Mouse (Mus musculus) myocyte (in vitro differentiated cells): ENCODE measurements at regions not wholly inside any gene's neighbourhood (a gene's known extent, or its start where the extent isn't known, plus 50 kb on each side); places are given as distances from the start of the nearest gene placed in this dataset.
"Not testable (repeated sequence)": the region's sequence is repeated elsewhere in the genome, so short reads cannot be mapped to it uniquely, and the experiment has no call there.

Experiments
- H3K27me3 ChIP-seq: one replicate; pipeline ENCODE4 v1.6.1; 2011; ENCODE audit not compliant: control insufficient read depth, insufficient read depth, insufficient read length
- H3K36me3 ChIP-seq: one replicate; pipeline ENCODE4 v1.6.1; 2011; ENCODE audit not compliant: control insufficient read depth, insufficient read depth
- H3K4me2 ChIP-seq: one replicate; pipeline ENCODE4 v1.6.1; 2011; ENCODE audit warnings: low read depth, control low read depth
- H3K4me3 ChIP-seq: one replicate; pipeline ENCODE4 v1.5.1; 2011; ENCODE audit warnings: mild to moderate bottlenecking, control low read depth, moderate library complexity
- H3K79me2 ChIP-seq: one replicate; pipeline ENCODE4 v1.6.1; 2011; ENCODE audit not compliant: control insufficient read depth, insufficient read depth
- H3ac ChIP-seq: one replicate; pipeline ENCODE4 v1.6.1; 2011; ENCODE audit not compliant: control insufficient read depth, insufficient read length
- CEBPB ChIP-seq: IDR thresholded peaks from 2 replicates; pipeline ENCODE4 v1.6.1; 2011; ENCODE audit warnings: mild to moderate bottlenecking, moderate library complexity; ENCODE audit not compliant: poor library complexity, insufficient read depth, severe bottlenecking
- E2F4 ChIP-seq: IDR thresholded peaks from one replicate; pipeline ENCODE4 v1.6.1; 2011; ENCODE audit warnings: mild to moderate bottlenecking, control low read depth, moderate library complexity; ENCODE audit not compliant: insufficient read depth
- MAX ChIP-seq: IDR thresholded peaks from one replicate; pipeline ENCODE4 v1.6.1; 2011; ENCODE audit warnings: low read depth, mild to moderate bottlenecking, control low read depth
- MYOD1 ChIP-seq, 3 experiments: IDR thresholded peaks; one replicate each; pipeline ENCODE4 v1.6.1; 2011; ENCODE audit warnings: control low read depth in 2 of 3, low read depth in 2 of 3, mild to moderate bottlenecking in 2 of 3, moderate library complexity in 1 of 3; ENCODE audit not compliant: insufficient read length in 2 of 3, control insufficient read depth in 1 of 3
- MYOG ChIP-seq, 3 experiments: IDR thresholded peaks; one replicate each; pipeline ENCODE4 v1.6.1; 2011; ENCODE audit warnings: control low read depth in 2 of 3, low read depth in 2 of 3, mild to moderate bottlenecking in 2 of 3; ENCODE audit not compliant: insufficient read length in 2 of 3, control insufficient read depth in 1 of 3, insufficient read depth in 1 of 3
- POLR2A ChIP-seq: IDR thresholded peaks from one replicate; pipeline ENCODE4 v1.6.1; 2011; ENCODE audit warnings: low read depth, mild to moderate bottlenecking, control low read depth, moderate library complexity; ENCODE audit not compliant: insufficient read length
- POLR2AphosphoS2 ChIP-seq: IDR thresholded peaks from one replicate; pipeline ENCODE4 v1.6.1; 2011; ENCODE audit warnings: low read depth, control low read depth; ENCODE audit not compliant: insufficient read length
- REST ChIP-seq: IDR thresholded peaks from one replicate; pipeline ENCODE4 v1.6.1; 2011; ENCODE audit warnings: mild to moderate bottlenecking, control low read depth, moderate library complexity; ENCODE audit not compliant: insufficient read depth, insufficient read length
- SRF ChIP-seq: IDR thresholded peaks from one replicate; pipeline ENCODE4 v1.6.1; 2011; ENCODE audit warnings: low read depth; ENCODE audit not compliant: control insufficient read depth, insufficient read length
- TCF12 ChIP-seq: IDR thresholded peaks from one replicate; pipeline ENCODE4 v1.6.1; 2011; ENCODE audit warnings: mild to moderate bottlenecking, control low read depth; ENCODE audit not compliant: poor library complexity, insufficient read depth, severe bottlenecking
- TCF3 ChIP-seq: IDR thresholded peaks from one replicate; pipeline ENCODE4 v1.6.1; 2011; ENCODE audit warnings: low read depth, control low read depth; ENCODE audit not compliant: insufficient read length
- USF1 ChIP-seq: IDR thresholded peaks from one replicate; pipeline ENCODE4 v1.6.1; 2011; ENCODE audit warnings: low read depth, mild to moderate bottlenecking, control low read depth, moderate library complexity

DNA sequence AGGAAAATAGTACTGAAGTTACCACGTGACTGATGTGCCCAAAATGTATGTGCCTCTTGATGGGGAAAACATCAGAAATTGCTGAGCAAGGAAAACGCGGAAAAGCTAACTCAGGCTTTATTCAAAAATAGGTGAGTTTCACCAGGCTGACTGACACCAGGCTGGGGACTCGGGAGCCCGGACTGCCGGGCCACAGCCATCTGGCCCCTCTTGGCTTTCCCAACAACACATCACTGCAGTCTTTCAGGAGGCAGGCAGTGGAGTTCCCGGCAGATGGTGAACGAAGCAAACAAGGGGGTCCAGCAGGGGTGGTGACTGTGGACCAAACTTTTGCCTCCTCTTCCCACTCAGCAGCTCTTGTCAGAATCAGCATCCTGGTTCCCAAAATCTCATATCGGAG is 174.2 kb downstream of the Prdm2 start:
- Histone ChIP-seq H3K27me3 (peaks cover 6% of the 10 kb centered on the region), H3K4me2 (no peak overlapping the region), H3K36me3 (no peaks in the 10 kb centered on the region), H3ac (no peak overlapping the region), H3K79me2 (no peaks in the 10 kb centered on the region), H3K4me3 (no peak overlapping the region)
- TF ChIP-seq POLR2AphosphoS2 (no peak), E2F4 (no peak), REST (no peak), SRF (no peak), MAX (no peak), TCF12 (no peak), MYOG (IDR thresholded peaks at IDR 0.05; ENCODE audit: control insufficient read depth in 1 of 3, insufficient read depth in 1 of 3, insufficient read length in 2 of 3, low read depth in 2 of 3) (no peak), USF1 (no peak), POLR2A (no peak), MYOD1 (IDR thresholded peaks at IDR 0.05; ENCODE audit: control insufficient read depth in 1 of 3, insufficient read length in 2 of 3, low read depth in 2 of 3) (no peak), TCF3 (no peak), CEBPB (no peak)

DNA sequence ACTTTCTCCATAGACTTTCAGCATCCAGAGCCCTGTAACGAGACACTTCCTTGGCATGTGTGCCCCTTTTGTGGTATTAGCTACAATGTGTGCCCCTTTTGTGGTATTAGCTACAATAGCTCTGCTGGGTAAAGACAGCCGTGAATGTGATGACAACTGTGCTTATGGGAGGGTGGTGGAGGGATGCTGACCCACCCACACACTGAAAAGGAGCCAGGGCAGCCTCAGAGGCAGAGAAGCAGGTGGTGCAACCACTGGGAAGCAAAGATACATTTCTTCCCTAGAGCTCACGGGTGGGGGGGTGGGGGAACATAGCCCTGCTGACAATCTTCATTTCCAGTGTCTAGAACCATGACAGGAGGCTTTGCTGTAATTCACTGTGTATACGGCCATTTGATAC is 176.1 kb downstream of the Prdm2 start:
- no peaks in the 10 kb centered on the region for H3K79me2 ChIP-seq
- no peak overlapping the region for H3K4me2 ChIP-seq
- peaks cover 6% of the 10 kb centered on the region for H3K27me3 ChIP-seq
- H3K4me3 ChIP-seq: no peak overlapping the region
- H3ac ChIP-seq: no peak overlapping the region
- H3K36me3 ChIP-seq: no peaks in the 10 kb centered on the region
- TF ChIP-seq MYOG (IDR thresholded peaks at IDR 0.05; ENCODE audit: control insufficient read depth in 1 of 3, insufficient read depth in 1 of 3, insufficient read length in 2 of 3, low read depth in 2 of 3) (peak in 2 of 3 experiments; percentile 46 to 68), TCF12 (no peak), CEBPB (no peak), MYOD1 (IDR thresholded peaks at IDR 0.05; ENCODE audit: control insufficient read depth in 1 of 3, insufficient read length in 2 of 3, low read depth in 2 of 3) (peak in 2 of 3 experiments; percentile 79 to 86)

DNA sequence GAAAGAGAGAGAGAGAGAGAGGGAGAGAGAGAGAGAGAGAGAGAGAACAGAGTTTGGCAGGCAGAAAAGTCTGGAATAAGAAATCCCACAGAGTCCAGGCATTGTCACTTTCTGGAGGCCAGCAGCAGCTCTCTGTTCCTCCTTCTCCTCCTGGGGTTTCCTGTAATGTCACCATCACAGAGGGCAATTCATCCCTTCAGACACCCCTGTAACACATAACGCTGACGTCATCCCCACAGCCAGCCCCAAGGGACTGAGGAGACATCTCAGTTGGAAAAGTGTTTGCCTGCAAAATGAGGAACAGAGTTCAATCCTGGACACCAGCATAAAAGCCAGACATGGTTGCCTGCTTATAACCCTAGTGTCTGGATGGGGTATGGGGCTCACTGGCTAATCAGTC is 177.7 kb downstream of the Prdm2 start:
- H3K36me3 ChIP-seq: not testable (repeated sequence)

DNA sequence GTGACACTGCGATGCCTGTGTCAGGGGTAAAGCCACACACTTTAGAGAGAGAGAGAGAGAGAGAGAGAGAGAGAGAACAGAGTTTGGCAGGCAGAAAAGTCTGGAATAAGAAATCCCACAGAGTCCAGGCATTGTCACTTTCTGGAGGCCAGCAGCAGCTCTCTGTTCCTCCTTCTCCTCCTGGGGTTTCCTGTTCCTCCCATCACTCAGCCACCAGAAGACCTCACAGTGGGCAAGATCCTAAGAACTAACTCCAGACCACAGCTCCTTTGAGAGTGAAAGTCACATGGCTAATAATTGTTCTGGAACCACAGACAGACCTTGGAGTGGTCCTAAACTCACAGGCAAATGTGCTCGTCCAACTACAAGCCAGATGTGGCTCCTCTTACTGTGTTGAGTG is 178.5 kb downstream of the Prdm2 start:
- not testable (repeated sequence) for H3ac ChIP-seq, H3K36me3 ChIP-seq, H3K27me3 ChIP-seq, H3K4me3 ChIP-seq, H3K4me2 ChIP-seq, H3K79me2 ChIP-seq

More for the DNA sequence above, 177.7 kb downstream of the Prdm2 start:
- H3K27me3 ChIP-seq, H3K79me2 ChIP-seq, H3K4me2 ChIP-seq, H3ac ChIP-seq, H3K4me3 ChIP-seq: not testable (repeated sequence)

DNA sequence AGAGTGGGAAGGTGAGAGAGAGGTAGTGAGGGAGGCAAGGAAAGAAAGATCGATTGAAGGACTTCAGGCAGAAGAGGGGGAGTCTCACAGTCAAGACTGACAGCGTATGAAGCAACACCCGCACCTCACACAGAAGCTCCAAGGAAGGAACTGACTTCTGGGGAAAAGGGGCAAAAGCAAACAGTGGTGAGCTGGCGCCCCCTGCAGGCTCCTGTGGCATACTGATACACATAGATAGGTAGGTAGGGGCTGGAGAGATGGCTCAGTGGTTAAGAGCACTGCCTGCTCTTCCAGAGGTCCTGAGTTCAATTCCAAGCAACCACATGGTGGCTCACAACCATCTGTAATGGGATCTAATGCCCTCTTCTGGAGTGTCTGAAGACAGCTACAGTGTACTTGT is 183.0 kb downstream of the Prdm2 start:
- H3K4me2 ChIP-seq, H3K4me3 ChIP-seq, H3K36me3 ChIP-seq, H3ac ChIP-seq, H3K79me2 ChIP-seq, H3K27me3 ChIP-seq: not testable (repeated sequence)

DNA sequence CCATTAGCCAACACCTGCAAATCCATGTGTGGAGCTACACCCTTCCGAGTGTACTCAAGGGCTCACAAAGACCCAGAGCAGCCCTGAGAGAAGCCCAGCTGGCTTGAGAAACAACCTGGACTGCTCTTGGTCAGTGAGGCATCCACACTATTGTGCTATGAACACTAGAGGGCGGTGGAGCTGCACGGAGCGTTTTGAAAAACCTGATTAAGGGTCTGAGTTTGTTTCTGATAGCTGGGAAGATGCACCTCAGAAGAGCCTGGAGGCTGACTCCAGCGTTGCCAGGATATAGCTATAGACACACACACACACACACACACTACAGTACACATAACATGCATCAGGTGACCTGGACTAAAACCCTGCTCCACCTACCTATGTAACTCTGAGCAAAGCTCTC is 185.5 kb downstream of the Prdm2 start:
- Histone ChIP-seq H3K4me3 (no peak overlapping the region), H3K4me2 (no peak overlapping the region), H3K36me3 (no peaks in the 10 kb centered on the region), H3ac (no peak overlapping the region), H3K27me3 (no peaks in the 10 kb centered on the region), H3K79me2 (no peaks in the 10 kb centered on the region)
- no peak for TF ChIP-seq MAX
- no peak for TF ChIP-seq TCF12
